Comparison of ENCODE assay signal across 17 mouse cellular contexts in genomic region chr6:100195091-100195490, GRCm38 (mm10).
DNase-seq lines count a peak whose midpoint lies in the region; ATAC-seq and TF ChIP-seq lines count a peak whose summit lies in the region.
"Had no signal": no experiment of that assay in that cellular context is flagged by ENCODE, and none has a peak within 500 bp of the region (broad histone marks: within the 10 kb centered on the region; RNA-seq: fewer than 3 reads in every experiment).

No protein-coding gene starts in this region.

- no peaks in the 10 kb centered on the region for H3K36me3 ChIP-seq in heart, embryonic 16.5 days (ENCODE audit: control insufficient read depth, insufficient read depth)
- H3K36me3 ChIP-seq in lung, embryonic 14.5 days (ENCODE audit: insufficient read depth): no peaks in the 10 kb centered on the region
- H3K36me3 ChIP-seq in embryonic facial prominence, embryonic 15.5 days: no peaks in the 10 kb centered on the region
- H3K36me3 ChIP-seq in stomach, embryonic 16.5 days (ENCODE audit: control insufficient read depth, insufficient read depth, low read length): no peaks in the 10 kb centered on the region
- H3K36me3 ChIP-seq: G1E; hindbrain, embryonic 12.5 days; neural tube, embryonic 12.5 days had no signal

- no peaks in the 10 kb centered on the region for H3K27me3 ChIP-seq in heart, embryonic 16.5 days (ENCODE audit: control insufficient read depth, insufficient read depth, low read length)
- H3K27me3 ChIP-seq in lung, embryonic 14.5 days (ENCODE audit: insufficient read depth, low read length): no peaks in the 10 kb centered on the region
- H3K27me3 ChIP-seq in embryonic facial prominence, embryonic 15.5 days: no peaks in the 10 kb centered on the region
- H3K27me3 ChIP-seq in stomach, embryonic 16.5 days (ENCODE audit: control insufficient read depth, insufficient read depth, low read length): no peaks in the 10 kb centered on the region

- H3K4me1 ChIP-seq in heart, embryonic 16.5 days (ENCODE audit: control insufficient read depth, insufficient read depth, low read length): peaks cover 32% of the 10 kb centered on the region
- H3K4me1 ChIP-seq in lung, embryonic 14.5 days (ENCODE audit: insufficient read depth): peaks cover 52% of the 10 kb centered on the region
- peaks cover 56% of the 10 kb centered on the region for H3K4me1 ChIP-seq in embryonic facial prominence, embryonic 15.5 days
- peaks cover 26% of the 10 kb centered on the region for H3K4me1 ChIP-seq in stomach, embryonic 16.5 days (ENCODE audit: control insufficient read depth, insufficient read depth, low read length)

- no peak overlapping the region for H3K4me2 ChIP-seq in heart, embryonic 16.5 days (ENCODE audit: low read depth, low read length)
- peak overlapping the region; percentile 35; the same call in 1 of the 2 replicates for H3K4me2 ChIP-seq in lung, embryonic 14.5 days
- H3K4me2 ChIP-seq in embryonic facial prominence, embryonic 15.5 days (replicated peaks): no peak overlapping the region
- no peak overlapping the region for H3K4me2 ChIP-seq in stomach, embryonic 16.5 days (ENCODE audit: low read depth, low read length)
- H3K4me2 ChIP-seq: neural tube, embryonic 12.5 days had no signal

- no peak for DNase-seq in heart, adult 8-10 months (ENCODE audit: low spot score)
- peak; percentile 42 for DNase-seq in lung, embryonic 14.5 days
- no peak for DNase-seq in lung, postnatal 4 days
- no peak for DNase-seq in spleen, postnatal 14 days (ENCODE audit: low spot score in 2 of 2)
- DNase-seq: cerebellum, adult 11 months; kidney, adult 11 months; layer of hippocampus, postnatal 36 days; right cerebral cortex, postnatal 25 days; thymus, adult 18-20 months had no signal

- ATAC-seq in heart, embryonic 16.5 days (replicated peaks; ENCODE audit: extremely low read depth, insufficient read depth, low FRiP score): no peak
- ATAC-seq in lung, embryonic 14.5 days (ENCODE audit: insufficient read depth): no peak
- ATAC-seq in embryonic facial prominence, embryonic 15.5 days (ENCODE audit: insufficient number of reproducible peaks, low FRiP score, low TSS enrichment, low read depth): no peak
- no peak for ATAC-seq in stomach, embryonic 16.5 days (ENCODE audit: insufficient read depth, low FRiP score)
- ATAC-seq: forebrain, embryonic 14.5 days had no signal

- no peak overlapping the region for H3K4me3 ChIP-seq in heart, embryonic 16.5 days (ENCODE audit: low read length)
- H3K4me3 ChIP-seq in lung, embryonic 14.5 days (ENCODE audit: low read depth, low read length): no peak overlapping the region
- H3K4me3 ChIP-seq in embryonic facial prominence, embryonic 15.5 days (replicated peaks): no peak overlapping the region
- no peak overlapping the region for H3K4me3 ChIP-seq in stomach, embryonic 16.5 days (replicated peaks; ENCODE audit: low read length)
- H3K4me3 ChIP-seq: hindbrain, embryonic 12.5 days; megakaryocyte, embryonic 14.5 days; neural tube, embryonic 12.5 days had no signal

- no peak overlapping the region for H3K9ac ChIP-seq in heart, embryonic 16.5 days (ENCODE audit: low read length)
- no peak overlapping the region for H3K9ac ChIP-seq in lung, embryonic 14.5 days
- no peak overlapping the region for H3K9ac ChIP-seq in embryonic facial prominence, embryonic 15.5 days
- H3K9ac ChIP-seq in stomach, embryonic 16.5 days (ENCODE audit: low read length): no peak overlapping the region
- H3K9ac ChIP-seq: hindbrain, embryonic 12.5 days; neural tube, embryonic 12.5 days had no signal

- TF ChIP-seq CTCF in lung, embryonic 14.5 days (IDR thresholded peaks at IDR 0.05; ENCODE audit: low read depth): no peak

- WGBS in heart, embryonic 16.5 days: 57% methylated on average over 5 of the region's 5 CpGs
- 37% methylated on average over 5 of the region's 5 CpGs for WGBS in lung, embryonic 14.5 days
- 65% methylated on average over 5 of the region's 5 CpGs for WGBS in embryonic facial prominence, embryonic 15.5 days
- WGBS in stomach, embryonic 16.5 days: 64% methylated on average over 5 of the region's 5 CpGs

- peak overlapping the region; percentile 88 for H3K27ac ChIP-seq in heart, embryonic 16.5 days (ENCODE audit: low read length)
- peak overlapping the region; percentile 87 for H3K27ac ChIP-seq in lung, embryonic 14.5 days (ENCODE audit: low read depth)
- H3K27ac ChIP-seq in embryonic facial prominence, embryonic 15.5 days (replicated peaks): peak overlapping the region; percentile 29; the same call in 1 of the 2 replicates
- H3K27ac ChIP-seq in stomach, embryonic 16.5 days (ENCODE audit: low read length): peak overlapping the region; percentile 58; the same call in 1 of the 2 replicates
- H3K27ac ChIP-seq: neural tube, embryonic 12.5 days had no signal

- no peaks in the 10 kb centered on the region for H3K9me3 ChIP-seq in heart, embryonic 16.5 days (replicated peaks; ENCODE audit: control insufficient read depth, low read length)
- H3K9me3 ChIP-seq in lung, embryonic 14.5 days (ENCODE audit: low read depth, low read length): no peaks in the 10 kb centered on the region
- no peaks in the 10 kb centered on the region for H3K9me3 ChIP-seq in embryonic facial prominence, embryonic 15.5 days (replicated peaks)
- H3K9me3 ChIP-seq in stomach, embryonic 16.5 days (replicated peaks; ENCODE audit: control insufficient read depth, low read length): no peaks in the 10 kb centered on the region
- H3K9me3 ChIP-seq: hindbrain, embryonic 12.5 days; megakaryocyte, embryonic 14.5 days; neural tube, embryonic 12.5 days had no signal

Comparison
In these comparisons a context has a peak if more than half of its experiments do, and no peak if none do; other contexts are left out.
1. H3K27ac ChIP-seq: peak in every context shown above with its lines; median percentile 88 in heart, embryonic 16.5 days; 87 in lung, embryonic 14.5 days; 58 in stomach, embryonic 16.5 days; 29 in embryonic facial prominence, embryonic 15.5 days.